Mouse (Mus musculus): ENCODE results near the gene Camkv.

- TF ChIP-seq GATA1 (IDR thresholded peaks at IDR 0.05; ENCODE audit: low read length) = no peak
- TF ChIP-seq TAL1 (IDR thresholded peaks at IDR 0.05; ENCODE audit: low read length) = no peak
These were observed 12.0 kb downstream of the Camkv start for GRCm38 (mm10) chr9:107947241-107948194.
